Mouse (Mus musculus) neural tube, embryonic 12.5 days (tissue): ENCODE measurements around the gene Pik3cd. TPM values are rescaled to one million over a fixed set of nuclear protein-coding genes. Genes with fewer than 3 reads are reported as not detected.

Experiments used
- ATAC-seq: fragments of 200-750 bp; cut with Nextera tagmentation; 2 replicates; pipeline ENCODE4 v1.8.0; 2017; ENCODE audit warnings: low read depth, mild to moderate bottlenecking, moderate TSS enrichment, moderate library complexity; ENCODE audit not compliant: low FRiP score
- H3K27ac ChIP-seq: fragments of 300-500 bp; sonication (generic); 2 replicates; pipeline ENCODE4 v1.5.1; 2016
- H3K27me3 ChIP-seq: fragments of 300-500 bp; sonication (generic); replicated peaks from 2 replicates; pipeline ENCODE4 v1.6.1; 2016; ENCODE audit warnings: mild to moderate bottlenecking
- H3K36me3 ChIP-seq: fragments of 300-500 bp; sonication (generic); 2 replicates; pipeline ENCODE4 v1.6.1; 2016; ENCODE audit warnings: mild to moderate bottlenecking
- H3K4me1 ChIP-seq: fragments of 300-500 bp; sonication (generic); 2 replicates; pipeline ENCODE4 v1.6.1; 2016
- H3K4me2 ChIP-seq: fragments of 300-500 bp; sonication (generic); replicated peaks from 2 replicates; pipeline ENCODE4 v1.6.1; 2016; ENCODE audit warnings: mild to moderate bottlenecking
- H3K4me3 ChIP-seq: fragments of 300-500 bp; sonication (generic); 2 replicates; pipeline ENCODE4 v1.5.1; 2016
- H3K9ac ChIP-seq: fragments of 300-500 bp; sonication (generic); 2 replicates; pipeline ENCODE4 v1.6.1; 2016; ENCODE audit warnings: mild to moderate bottlenecking
- H3K9me3 ChIP-seq: fragments of 300-500 bp; sonication (generic); 2 replicates; pipeline ENCODE4 v1.6.1; 2016; ENCODE audit warnings: mild to moderate bottlenecking
- WGBS: fragments of 180-500 bp; shearing (Covaris S2); methylation state at CpG from one replicate; pipeline ENCODE4 v1.1.7; 2016; 5-methylcytosine and 5-hydroxymethylcytosine counted together
- polyA plus RNA-seq: library from polyadenylated mRNA; unstranded; fragments of >200 nt; fragmentation: Nextera tagmentation; extraction: Ambion mirVana; gene quantifications from 2 replicates; pipeline ENCODE4 v1.2.1, GENCODE M21; 2016

The Pik3cd gene
- polyA plus RNA-seq, 1 experiment from 2014 or later: 22.9 TPM

- peak overlapping the region; percentile 44 for H3K4me3 ChIP-seq
- H3K27ac ChIP-seq: no peak overlapping the region
- H3K27me3 ChIP-seq: peaks cover 33% of the 10 kb centered on the region
- no peaks in the 10 kb centered on the region for H3K9me3 ChIP-seq
- no peaks in the 10 kb centered on the region for H3K36me3 ChIP-seq
- 26% methylated on average over 15 of the region's 15 CpGs for WGBS
- no peak for ATAC-seq
- peak overlapping the region; percentile 50; the same call in 1 of the 2 replicates for H3K9ac ChIP-seq
- H3K4me1 ChIP-seq: peaks cover 15% of the 10 kb centered on the region
- H3K4me2 ChIP-seq: peak overlapping the region; percentile 78
Observed at GRCm38 (mm10) chr4:149697506-149698196, 4.7 kb downstream of the Pik3cd start.

DNA sequence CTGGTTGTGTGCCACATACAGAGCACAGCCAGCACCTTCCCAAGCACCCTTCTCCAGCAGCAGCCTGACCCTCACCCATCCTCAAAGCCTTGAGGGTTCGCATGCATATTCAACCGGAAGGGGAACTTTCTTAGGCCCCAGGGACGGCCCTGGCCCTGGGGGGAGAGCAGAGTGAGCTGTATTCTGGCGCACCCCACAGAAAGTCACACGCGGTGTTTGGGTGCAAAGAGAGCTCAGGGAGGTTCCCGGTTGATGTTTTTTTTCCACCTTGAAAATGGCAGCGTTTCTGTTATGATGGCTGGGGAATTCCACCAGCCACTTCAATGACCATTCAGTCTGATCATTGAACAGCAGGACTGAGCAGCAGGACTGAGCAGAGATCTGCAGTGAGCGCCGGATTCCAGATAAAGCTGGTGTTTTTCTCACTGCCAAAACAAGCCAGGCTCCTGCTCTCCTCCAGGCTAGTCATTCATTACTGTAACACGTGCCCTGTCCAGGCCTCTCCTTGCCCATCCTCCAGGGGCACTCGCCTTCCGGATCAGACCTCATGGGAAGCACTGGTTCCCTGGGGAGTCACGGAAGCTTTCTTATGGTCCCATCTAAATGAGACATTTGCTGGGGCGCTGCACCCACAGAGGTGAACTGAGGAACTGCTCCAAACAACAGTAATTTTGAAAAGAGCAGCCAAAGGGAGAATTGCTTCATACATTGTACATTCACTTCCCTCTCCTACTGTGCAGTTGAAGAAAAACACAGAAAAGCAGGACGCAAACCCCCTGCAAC, 6.0 kb downstream of the Pik3cd start:
- WGBS: 40% methylated on average over 16 of the region's 16 CpGs
- Histone ChIP-seq H3K27ac (no peak overlapping the region), H3K4me1 (peaks cover 15% of the 10 kb centered on the region), H3K9ac (no peak overlapping the region), H3K27me3 (peaks cover 33% of the 10 kb centered on the region), H3K36me3 (no peaks in the 10 kb centered on the region), H3K4me2 (no peak overlapping the region), H3K9me3 (no peaks in the 10 kb centered on the region), H3K4me3 (no peak overlapping the region)
- no peak for ATAC-seq

DNA sequence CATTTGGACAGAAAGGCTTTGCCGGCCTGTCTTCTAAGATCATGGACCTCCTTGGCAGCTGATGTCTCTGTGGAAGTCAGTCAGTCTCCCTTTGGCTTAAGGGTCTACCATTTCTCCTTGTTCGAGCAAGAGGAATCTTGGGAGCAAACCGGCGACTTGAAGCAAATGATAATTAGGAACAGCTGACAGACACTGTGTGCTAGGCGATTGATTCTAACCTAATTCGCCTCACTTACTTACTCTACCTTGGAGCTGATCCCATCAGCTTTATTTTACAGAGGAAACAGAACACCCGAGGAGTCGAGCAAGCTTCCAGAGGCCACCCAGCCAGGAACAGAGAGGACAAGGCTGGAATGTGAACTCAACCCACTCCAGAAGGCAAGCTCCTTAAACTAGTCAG, 11.0 kb downstream of the Pik3cd start:
- Histone ChIP-seq H3K4me1 (0 out of 2 replicates have a peak, but pooled peaks cover 4% of the 10 kb centered on the region), H3K9me3 (no peaks in the 10 kb centered on the region), H3K9ac (no peak overlapping the region), H3K27me3 (peaks cover 5% of the 10 kb centered on the region), H3K36me3 (no peaks in the 10 kb centered on the region), H3K27ac (no peak overlapping the region), H3K4me3 (no peak overlapping the region), H3K4me2 (no peak overlapping the region)
- WGBS: 80% methylated on average over 8 of the region's 8 CpGs
- ATAC-seq: no peak

GRCm38 (mm10) chr4:149690828-149691280, 11.5 kb downstream of the Pik3cd start:
- no peak overlapping the region for H3K27ac ChIP-seq
- 95% methylated on average over 8 of the region's 8 CpGs for WGBS
- no peaks in the 10 kb centered on the region for H3K27me3 ChIP-seq
- H3K9me3 ChIP-seq: no peaks in the 10 kb centered on the region
- no peaks in the 10 kb centered on the region for H3K4me1 ChIP-seq
- H3K4me3 ChIP-seq: no peak overlapping the region
- ATAC-seq: no peak
- H3K4me2 ChIP-seq: no peak overlapping the region
- no peaks in the 10 kb centered on the region for H3K36me3 ChIP-seq
- H3K9ac ChIP-seq: no peak overlapping the region

DNA sequence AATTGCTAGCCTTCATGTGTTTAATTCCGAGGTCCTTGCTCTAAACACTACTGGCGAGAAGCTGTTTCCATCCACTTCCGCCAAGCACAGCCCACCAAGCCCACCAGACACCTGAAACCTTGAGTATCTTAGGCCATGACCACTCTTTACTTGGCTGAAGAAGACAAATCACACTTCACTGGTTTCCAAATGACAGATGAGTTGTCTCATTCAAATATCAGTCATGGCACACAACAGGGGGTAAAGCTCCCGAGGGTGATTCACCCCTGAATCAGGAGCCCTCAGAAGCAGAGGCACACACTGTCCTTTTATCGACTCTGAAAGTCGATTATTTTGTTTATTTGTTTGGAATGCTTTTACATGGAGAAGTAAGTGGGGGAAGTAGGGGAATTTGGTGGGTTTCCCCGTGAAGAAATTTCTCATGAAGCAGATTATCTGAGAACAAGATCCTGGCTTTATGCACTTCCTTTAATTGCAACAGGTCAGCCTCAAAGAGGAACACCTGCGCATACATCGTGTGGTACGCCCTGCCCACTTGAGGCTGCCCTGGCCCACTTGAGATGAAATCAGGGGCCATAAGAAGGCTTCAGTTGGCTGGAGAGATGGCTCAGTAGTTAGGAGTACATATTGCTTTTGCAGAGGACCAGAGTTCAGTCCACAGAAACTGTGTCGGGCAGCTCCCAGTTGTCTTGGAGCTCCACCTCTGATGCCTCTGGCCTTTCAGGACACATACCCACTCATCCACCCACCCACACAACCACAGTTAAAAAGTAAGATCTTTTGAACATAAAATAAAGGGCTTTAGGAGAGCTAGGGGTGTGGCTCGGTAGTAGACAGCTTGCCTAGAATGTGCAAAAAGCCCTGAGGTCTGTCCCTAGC, 12.3 kb downstream of the Pik3cd start:
- H3K9ac ChIP-seq: no peak overlapping the region
- H3K9me3 ChIP-seq: no peaks in the 10 kb centered on the region
- H3K4me3 ChIP-seq: no peak overlapping the region
- H3K4me1 ChIP-seq: no peaks in the 10 kb centered on the region
- no peak overlapping the region for H3K27ac ChIP-seq
- no peak overlapping the region for H3K4me2 ChIP-seq
- no peak for ATAC-seq
- 86% methylated on average over 12 of the region's 12 CpGs for WGBS
- no peaks in the 10 kb centered on the region for H3K27me3 ChIP-seq
- H3K36me3 ChIP-seq: no peaks in the 10 kb centered on the region

DNA sequence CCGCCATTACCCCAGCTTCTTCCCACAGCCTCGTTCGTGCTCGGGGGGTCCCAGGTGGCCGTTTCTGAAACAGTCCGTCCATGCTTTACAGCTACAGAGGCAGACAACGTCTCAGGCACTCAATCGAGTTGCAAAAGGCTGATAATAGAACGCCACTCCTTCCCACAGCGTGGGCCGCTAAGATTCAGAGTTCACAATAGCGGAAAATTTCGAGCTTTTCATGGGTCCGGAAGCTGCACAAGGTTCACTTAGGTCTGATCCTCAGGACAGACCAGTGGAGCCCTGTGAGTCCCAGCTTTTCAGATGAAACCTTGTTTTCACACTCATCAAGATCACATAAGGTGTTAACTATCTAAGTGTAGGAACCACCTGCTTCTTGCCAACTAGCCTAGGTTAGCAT, 13.5 kb downstream of the Pik3cd start:
- Histone ChIP-seq H3K27me3 (no peaks in the 10 kb centered on the region; the same call in 1 of the 2 replicates), H3K4me2 (no peak overlapping the region), H3K36me3 (no peaks in the 10 kb centered on the region), H3K9ac (no peak overlapping the region), H3K4me1 (no peaks in the 10 kb centered on the region), H3K27ac (no peak overlapping the region), H3K4me3 (no peak overlapping the region), H3K9me3 (no peaks in the 10 kb centered on the region)
- 74% methylated on average over 14 of the region's 14 CpGs for WGBS
- ATAC-seq: no peak

DNA sequence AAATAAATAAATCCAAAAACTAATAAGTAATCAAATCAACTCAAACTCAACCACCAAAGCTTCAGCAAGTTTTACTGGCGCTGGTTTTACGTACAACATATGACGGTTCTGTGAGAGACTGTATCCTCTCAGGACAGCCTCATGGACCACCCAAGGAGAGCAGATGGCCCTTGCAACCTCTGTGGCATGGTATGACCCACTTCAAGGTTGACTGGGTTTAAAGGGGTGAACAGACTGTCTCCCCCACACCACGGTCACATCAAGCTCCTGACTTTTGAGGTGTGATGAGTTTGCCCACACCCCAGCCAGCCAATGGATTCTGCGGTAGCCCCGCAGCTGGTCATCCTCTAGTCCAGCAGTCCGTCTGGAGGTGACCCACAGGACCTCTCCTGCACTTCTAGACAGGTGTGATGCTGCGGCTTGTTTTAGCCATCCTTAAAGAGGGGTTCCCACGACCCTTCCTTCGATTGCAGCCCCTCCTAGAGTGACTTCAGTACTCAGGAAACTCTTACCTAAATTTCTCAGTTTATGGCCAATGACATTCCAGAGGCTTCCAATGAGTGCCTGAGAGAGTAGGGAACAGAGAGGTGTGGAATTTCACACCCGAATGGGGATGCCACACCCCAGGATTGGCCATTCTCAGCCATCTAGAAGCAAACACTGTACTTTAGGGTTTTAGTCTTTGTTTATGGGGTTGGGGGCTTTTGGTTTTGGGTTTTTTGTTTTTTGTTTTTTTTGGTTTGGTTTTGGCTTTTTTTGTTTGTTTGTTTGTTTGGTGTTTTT, 17.3 kb downstream of the Pik3cd start:
- no peak overlapping the region for H3K27ac ChIP-seq
- no peak overlapping the region for H3K4me2 ChIP-seq
- WGBS: 79% methylated on average over 11 of the region's 11 CpGs
- H3K4me3 ChIP-seq: no peak overlapping the region
- no peaks in the 10 kb centered on the region; the same call in 1 of the 2 replicates for H3K27me3 ChIP-seq
- ATAC-seq: no peak
- H3K36me3 ChIP-seq: no peaks in the 10 kb centered on the region
- no peak overlapping the region for H3K9ac ChIP-seq
- H3K4me1 ChIP-seq: no peaks in the 10 kb centered on the region
- no peaks in the 10 kb centered on the region for H3K9me3 ChIP-seq

DNA sequence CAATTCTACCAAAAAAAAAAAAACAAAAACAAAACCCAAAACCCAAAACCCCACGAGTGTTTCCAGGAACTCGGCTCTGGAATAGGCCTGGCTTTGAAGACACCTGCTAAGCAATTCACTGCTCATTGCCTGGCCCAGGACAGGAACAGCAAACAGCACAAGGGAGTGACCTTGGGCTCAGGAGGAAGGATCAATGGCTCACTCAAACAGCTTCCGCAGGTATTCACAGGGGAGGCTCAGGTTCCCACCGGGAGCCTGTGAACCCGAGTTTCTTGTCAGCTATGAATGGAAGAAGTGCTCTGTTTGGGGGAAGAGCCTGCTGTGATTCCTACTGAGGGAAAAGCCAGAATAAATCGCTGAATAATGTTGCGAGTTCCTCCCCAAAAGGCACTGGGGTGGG, 18.5 kb downstream of the Pik3cd start:
- 22% methylated on average over 7 of the region's 7 CpGs for WGBS
- ATAC-seq: no peak

GRCm38 (mm10) chr4:149679056-149679770, 23.2 kb downstream of the Pik3cd start:
- Histone ChIP-seq H3K9me3 (no peaks in the 10 kb centered on the region), H3K9ac (no peak overlapping the region), H3K27me3 (peaks cover 4% of the 10 kb centered on the region; the same call in 1 of the 2 replicates), H3K36me3 (no peaks in the 10 kb centered on the region), H3K4me1 (peaks cover 12% of the 10 kb centered on the region; the same call in 1 of the 2 replicates), H3K27ac (no peak overlapping the region), H3K4me3 (no peak overlapping the region), H3K4me2 (no peak overlapping the region)
- 74% methylated on average over 11 of the region's 11 CpGs for WGBS
- ATAC-seq: no peak

More for the DNA sequence above, 18.5 kb downstream of the Pik3cd start:
- H3K9me3 ChIP-seq: no peaks in the 10 kb centered on the region
- no peaks in the 10 kb centered on the region; the same call in 1 of the 2 replicates for H3K27me3 ChIP-seq
- no peak overlapping the region for H3K27ac ChIP-seq
- H3K4me3 ChIP-seq: no peak overlapping the region
- H3K4me2 ChIP-seq: no peak overlapping the region
- H3K4me1 ChIP-seq: no peaks in the 10 kb centered on the region
- H3K36me3 ChIP-seq: no peaks in the 10 kb centered on the region
- H3K9ac ChIP-seq: no peak overlapping the region

DNA sequence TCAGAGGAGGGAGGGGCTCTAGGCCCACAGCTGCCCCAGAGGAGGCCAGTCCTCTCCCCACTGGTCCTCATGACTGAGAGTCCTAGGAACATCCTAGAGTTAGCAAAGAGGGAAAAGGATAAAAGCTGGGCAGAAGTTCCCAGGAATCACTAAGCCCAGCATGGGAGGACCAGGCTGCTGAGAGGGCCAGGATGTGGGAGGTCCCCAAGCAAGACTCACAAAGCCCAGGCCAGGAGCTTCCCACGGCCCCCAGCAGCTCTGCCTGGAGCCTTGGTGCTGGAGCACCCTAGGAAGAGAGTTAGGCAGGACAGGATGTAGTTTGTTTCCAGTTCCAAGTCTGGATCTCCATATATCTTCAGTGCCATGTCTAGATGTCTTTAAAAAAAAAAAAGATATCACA, 24.4 kb downstream of the Pik3cd start:
- Histone ChIP-seq H3K27ac (no peak overlapping the region), H3K27me3 (peaks cover 6% of the 10 kb centered on the region; the same call in 1 of the 2 replicates), H3K4me3 (no peak overlapping the region), H3K4me1 (peaks cover 12% of the 10 kb centered on the region; the same call in 1 of the 2 replicates), H3K9me3 (no peaks in the 10 kb centered on the region), H3K36me3 (no peaks in the 10 kb centered on the region), H3K4me2 (no peak overlapping the region), H3K9ac (no peak overlapping the region)
- 56% methylated on average over 1 of the region's 1 CpGs for WGBS
- ATAC-seq: no peak
